Mouse (Mus musculus) embryonic fibroblast, embryonic 13.5 days (primary cell): Measurements from ENCODE around the gene C1qtnf12.

Experiments used
- CTCF ChIP-seq: IDR thresholded peaks from 2 replicates; pipeline ENCODE4 v1.5.1; 2011; ENCODE audit warnings: mild to moderate bottlenecking, control low read depth, low read length, moderate library complexity, borderline replicate concordance; ENCODE audit not compliant: insufficient read depth
- POLR2A ChIP-seq: IDR thresholded peaks from 2 replicates; pipeline ENCODE4 v1.6.1; 2011; ENCODE audit warnings: low read depth, mild to moderate bottlenecking, control low read depth, low read length, moderate library complexity

- no peak for TF ChIP-seq POLR2A
- TF ChIP-seq CTCF, result no peak
Observed at GRCm38 (mm10) chr4:156004109-156004508, 42.0 kb downstream of the C1qtnf12 start.
